Mouse (Mus musculus) bone marrow, adult 2 months (tissue): ENCODE measurements at regions not wholly inside any gene's neighbourhood (a gene's known extent, or its start where the extent isn't known, plus 50 kb on each side); places are given as distances from the start of the nearest gene placed in this dataset.

Source experiments
- CTCF ChIP-seq: fragments of 200-500 bp; IDR thresholded peaks from 2 replicates; pipeline ENCODE4 v1.5.1; 2011; ENCODE audit warnings: low read length, control low read depth; ENCODE audit not compliant: control insufficient read depth, insufficient read depth
- POLR2A ChIP-seq: fragments of 200-500 bp; IDR thresholded peaks from 2 replicates; pipeline ENCODE4 v1.6.1; 2011; ENCODE audit warnings: low read depth, mild to moderate bottlenecking, control low read depth, low read length, borderline replicate concordance; ENCODE audit not compliant: control insufficient read depth

DNA sequence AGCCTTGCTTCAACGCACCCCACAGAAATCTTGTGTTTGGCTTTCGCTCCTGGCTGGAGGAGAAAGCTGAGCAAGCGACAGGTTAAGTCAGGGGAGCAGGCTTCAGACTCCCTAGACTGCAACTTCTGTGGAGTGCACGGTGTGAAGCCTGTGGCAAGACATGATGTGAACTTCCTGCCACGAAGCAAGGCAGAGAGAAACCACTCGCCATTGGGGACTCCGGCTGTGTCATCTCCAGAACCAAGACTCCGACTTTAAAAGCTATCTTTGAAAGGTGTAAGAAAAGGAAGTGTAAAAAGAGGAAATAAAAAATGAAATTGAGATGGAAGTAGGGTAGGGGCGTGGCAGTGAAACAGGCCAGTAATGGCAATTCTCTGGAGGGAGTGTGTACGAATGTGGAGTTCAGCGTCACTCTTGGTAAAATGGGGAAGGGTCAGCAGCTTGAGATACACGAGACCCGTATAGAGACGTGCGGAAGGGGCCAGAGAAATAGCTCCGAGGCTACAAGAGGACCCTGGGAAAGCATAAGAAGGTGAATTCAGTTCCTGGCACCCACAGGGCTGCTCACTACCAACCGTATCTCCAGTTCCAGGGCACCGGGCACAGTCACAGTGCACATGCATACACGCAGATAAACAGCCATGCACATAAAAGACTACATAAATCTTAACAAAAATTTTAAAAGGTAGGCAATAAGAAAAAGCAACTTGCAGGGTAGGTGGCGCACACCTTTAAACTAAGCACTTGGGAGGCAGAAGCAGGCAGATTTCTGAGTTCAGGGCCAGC, 57.1 kb upstream of the Larp1 start:
- TF ChIP-seq POLR2A: no peak
- no peak for TF ChIP-seq CTCF
